Mouse (Mus musculus): ENCODE data around the gene Gm5269. TPM values are rescaled to one million over a fixed set of nuclear protein-coding genes. Genes with fewer than 3 reads are reported as not detected.

Gene Gm5269
- not detected in 4 replicates for total RNA-seq (2023; ENCODE audit: inconsistent age)

DNA sequence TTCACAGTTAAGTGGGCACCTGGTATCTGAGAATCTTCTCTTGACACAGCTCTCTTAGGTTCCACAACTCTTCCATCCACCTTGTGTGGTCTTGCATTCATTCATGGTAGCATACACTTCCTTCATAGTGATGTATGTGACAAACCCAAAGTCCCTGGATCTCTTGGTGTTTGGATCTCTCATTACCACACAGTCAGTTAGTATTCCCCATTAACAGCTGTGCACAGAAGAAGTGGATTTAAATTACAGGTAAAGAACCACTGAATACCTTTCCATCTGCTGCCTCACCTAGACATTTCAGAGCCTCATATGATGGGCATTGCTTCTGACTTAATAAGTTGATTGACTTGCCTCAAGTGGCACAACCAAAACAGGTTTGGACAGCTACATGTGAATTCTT, at the start of gene Gm5269:
Gm5269 (minus strand) TSS at position 101 of the 400 bp plus-strand sequence.

DNA sequence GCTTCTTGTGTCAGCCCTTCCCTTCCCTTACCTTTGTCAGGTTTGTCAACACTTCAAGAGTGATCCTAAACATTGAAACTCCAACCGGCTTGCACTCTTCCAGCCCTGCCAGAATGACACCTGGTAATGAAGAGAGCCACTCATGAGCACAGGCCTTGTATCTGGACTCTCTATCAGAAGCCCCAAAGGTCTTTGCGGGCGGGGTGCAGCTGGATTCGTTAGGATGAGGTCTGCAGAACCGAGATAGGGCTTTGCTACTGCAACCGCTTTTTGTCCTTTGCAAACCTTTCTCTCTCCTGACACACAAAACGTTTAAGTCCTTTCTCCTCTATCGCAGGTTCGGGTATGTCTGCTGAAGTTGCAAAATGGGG, 36.3 kb upstream of the Gm5269 start, which contains the start of gene Slc40a1:
Slc40a1 (minus strand) TSS at position 131 of the 371 bp plus-strand sequence.

Other genes starting within 250 kb of the Gm5269 start
- 55.0 to 69.4 TPM (median 62.7 TPM) in 4 replicates for gene Wdr75, start 95.1 kb downstream of the Gm5269 start, total RNA-seq (2023; ENCODE audit: inconsistent age)
- 7.9 to 14.5 TPM (median 11.9 TPM) in 4 replicates for gene Slc40a1, start 36.2 kb upstream of the Gm5269 start, total RNA-seq (2023; ENCODE audit: inconsistent age)
- not detected in 4 replicates for gene Dnah7b, start 176.0 kb upstream of the Gm5269 start, total RNA-seq (2023; ENCODE audit: inconsistent age)

Measured in B cell, adult (primary cell).